Mouse (Mus musculus) CH12.LX (cell line): ENCODE results near the gene Ggps1.

Source experiments
- CHD2 ChIP-seq: IDR thresholded peaks from 2 replicates; pipeline ENCODE4 v1.6.1; 2011; ENCODE audit warnings: low read length, improper control_type of control experiment
- CTCF ChIP-seq, 2 experiments: IDR thresholded peaks in 1 of 2; conservative IDR thresholded peaks in 1 of 2; 2 replicates each; pipeline ENCODE4 v1.5.1; 2011 to 2012; ENCODE audit warnings: low read depth in 2 of 2, low read length in 2 of 2, improper control_type of control experiment in 1 of 2, inconsistent platforms in 1 of 2, mild to moderate bottlenecking in 1 of 2, moderate library complexity in 1 of 2
- EP300 ChIP-seq: IDR thresholded peaks from 2 replicates; pipeline ENCODE4 v1.6.1; 2011; ENCODE audit warnings: low read length, improper control_type of control experiment
- ETS1 ChIP-seq: conservative IDR thresholded peaks from 2 replicates; pipeline ENCODE4 v1.6.1; 2012; ENCODE audit warnings: low read depth, mild to moderate bottlenecking, inconsistent platforms, low read length, improper control_type of control experiment, moderate library complexity
- JUND ChIP-seq: conservative IDR thresholded peaks from 2 replicates; pipeline ENCODE4 v1.6.1; 2011; ENCODE audit warnings: low read depth, low read length, improper control_type of control experiment
- KAT2A ChIP-seq: IDR thresholded peaks from 2 replicates; pipeline ENCODE4 v1.6.1; 2012; ENCODE audit warnings: low read length, improper control_type of control experiment, inconsistent platforms; ENCODE audit not compliant: insufficient replicate concordance
- NRF1 ChIP-seq: IDR thresholded peaks from 2 replicates; pipeline ENCODE4 v1.6.1; 2014; ENCODE audit warnings: low read depth, mild to moderate bottlenecking, inconsistent platforms, low read length, improper control_type of control experiment, moderate library complexity
- POLR2A ChIP-seq: IDR thresholded peaks from 2 replicates; pipeline ENCODE4 v1.6.1; 2011; ENCODE audit warnings: low read depth, mild to moderate bottlenecking, improper control_type of control experiment, low read length

DNA sequence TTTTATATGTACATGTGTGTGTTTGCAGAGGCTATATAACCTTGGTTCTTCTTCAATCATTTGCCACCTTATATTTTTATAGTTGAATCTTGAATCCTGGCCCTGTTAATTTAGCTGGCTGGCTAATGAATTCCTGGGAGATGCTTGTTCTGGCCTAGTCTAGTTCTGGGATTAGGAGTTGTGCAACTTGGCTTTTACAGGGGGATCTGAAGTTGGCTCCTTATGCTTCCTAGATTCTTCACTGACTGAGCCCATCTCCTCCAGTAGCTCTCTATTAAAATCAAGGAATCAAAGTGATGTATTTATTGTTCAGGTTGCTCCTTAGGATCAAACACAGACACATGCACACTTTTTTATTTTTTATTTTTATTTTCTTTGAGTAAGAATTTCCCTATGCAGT, 3.7 kb downstream of the Ggps1 start:
- TF ChIP-seq CHD2 = no peak
- no peak for TF ChIP-seq CTCF (conservative IDR thresholded peaks at IDR 0.05 in 1 of 2, IDR thresholded peaks at IDR 0.05 in 1 of 2; ENCODE audit: low read depth in 2 of 2, low read length in 2 of 2)
- no peak for TF ChIP-seq POLR2A
- TF ChIP-seq NRF1 = no peak
- TF ChIP-seq EP300 = no peak
- TF ChIP-seq KAT2A = no peak
- TF ChIP-seq JUND = no peak
- TF ChIP-seq ETS1 = no peak
